Mouse (Mus musculus) spleen, adult 2 months (tissue): ENCODE results near the gene 1500009C09Rik. TPM values are rescaled to one million over a fixed set of nuclear protein-coding genes. Genes with fewer than 3 reads are reported as not detected.

Experiments
- DNase-seq, 2 experiments: peaks; one replicate each; pipeline versions ENCODE4 v3.0.0 to v3.0.0-alpha.2; 2012 to 2021; ENCODE audit warnings: low spot score in 2 of 2, low read depth in 1 of 2
- H3K27ac ChIP-seq: fragments of 200-500 bp; 2 replicates; pipeline ENCODE4 v1.5.1; 2012; ENCODE audit warnings: low read length, inconsistent platforms; ENCODE audit not compliant: insufficient read depth
- H3K27me3 ChIP-seq: fragments of 200-500 bp; 2 replicates; pipeline ENCODE4 v1.6.1; 2012; ENCODE audit warnings: mild to moderate bottlenecking, moderate library complexity, low read length, inconsistent platforms; ENCODE audit not compliant: control insufficient read depth, insufficient read depth
- H3K36me3 ChIP-seq: fragments of 200-500 bp; 2 replicates; pipeline ENCODE4 v1.6.1; 2012; ENCODE audit warnings: mild to moderate bottlenecking, low read length, inconsistent platforms; ENCODE audit not compliant: control insufficient read depth, insufficient read depth
- H3K4me1 ChIP-seq: fragments of 200-500 bp; 2 replicates; pipeline ENCODE4 v1.6.1; 2011; ENCODE audit warnings: inconsistent platforms; ENCODE audit not compliant: control insufficient read depth, insufficient read depth, insufficient read length
- H3K4me3 ChIP-seq: fragments of 200-500 bp; 2 replicates; pipeline ENCODE4 v1.5.1; 2011; ENCODE audit warnings: mild to moderate bottlenecking, inconsistent platforms; ENCODE audit not compliant: insufficient read depth, insufficient read length; ENCODE audit errors: extremely low read depth
- CTCF ChIP-seq: fragments of 200-500 bp; IDR thresholded peaks from 2 replicates; pipeline ENCODE4 v1.5.1; 2011; ENCODE audit warnings: mild to moderate bottlenecking, inconsistent platforms; ENCODE audit not compliant: insufficient read depth, insufficient read length, insufficient replicate concordance; ENCODE audit errors: extremely low read depth
- POLR2A ChIP-seq: fragments of 200-500 bp; IDR thresholded peaks from 2 replicates; pipeline ENCODE4 v1.6.1; 2011; ENCODE audit warnings: low read depth, low read length, inconsistent platforms
- WGBS: fragments of 180-500 bp; shearing (Covaris S2); methylation state at CpG from one replicate; pipeline ENCODE4 v1.1.7; 2018; 5-methylcytosine and 5-hydroxymethylcytosine counted together
- polyA plus RNA-seq: library from polyadenylated mRNA; depleted of rRNA; stranded (reverse); fragments of >200 nt; gene quantifications from 2 replicates; pipeline ENCODE4 v1.2.3, GENCODE M21; 2012; rRNA removed

1500009C09Rik gene
- 0.05 and 0.08 TPM in 2 replicates for polyA plus RNA-seq

- Histone ChIP-seq H3K27ac (no peak within 1 kb of the TSS), H3K4me3 (no peak within 1 kb of the TSS), H3K27me3 (no peaks in the 10 kb centered on the region), H3K36me3 (no peaks in the 10 kb centered on the region), H3K4me1 (no peaks in the 10 kb centered on the region; the same call in 1 of the 2 replicates)
- WGBS = 78% methylated on average over 6 of the region's 6 CpGs
- TF ChIP-seq CTCF (no peak), POLR2A (no peak)
- DNase-seq = no peak
Observed at GRCm38 (mm10) chr15:82252097-82252496, at the start of gene 1500009C09Rik. TSS of gene 1500009C09Rik (plus strand) at chr15:82252397.

DNA sequence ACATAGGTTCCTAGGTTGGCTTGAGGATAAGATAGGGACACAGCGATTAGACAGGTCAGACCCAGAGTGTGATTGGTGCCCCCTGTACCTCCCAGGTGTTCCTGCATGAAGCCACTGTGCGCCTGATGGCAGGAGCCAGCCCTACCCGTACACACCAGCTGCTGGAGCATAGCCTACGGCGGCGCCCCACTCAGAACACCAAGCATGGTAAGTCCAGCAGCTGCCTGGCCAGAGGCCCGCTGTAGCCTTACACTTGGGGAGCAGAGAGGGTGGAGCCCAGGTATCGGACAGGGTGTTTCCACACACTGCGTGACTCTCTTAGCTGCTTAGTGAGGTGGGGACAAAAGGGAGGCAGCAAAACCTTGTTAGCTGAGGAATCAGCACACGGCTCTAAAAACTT, 49.1 kb upstream of the 1500009C09Rik start:
- Histone ChIP-seq H3K4me3 (no peak overlapping the region), H3K27me3 (no peaks in the 10 kb centered on the region), H3K27ac (no peak overlapping the region), H3K36me3 (peaks cover 48% of the 10 kb centered on the region), H3K4me1 (no peaks in the 10 kb centered on the region; the same call in 1 of the 2 replicates)
- WGBS = 96% methylated on average over 10 of the region's 10 CpGs
- TF ChIP-seq CTCF (no peak), POLR2A (no peak)
- DNase-seq = no peak

GRCm38 (mm10) chr15:82203611-82204351, 48.4 kb upstream of the 1500009C09Rik start:
- H3K4me3 ChIP-seq = no peak overlapping the region

GRCm38 (mm10) chr15:82204680-82205371, 47.4 kb upstream of the 1500009C09Rik start:
- no peak for DNase-seq
- TF ChIP-seq CTCF (no peak), POLR2A (no peak)
- Histone ChIP-seq H3K4me3 (no peak overlapping the region), H3K4me1 (no peaks in the 10 kb centered on the region), H3K36me3 (peaks cover 43% of the 10 kb centered on the region), H3K27me3 (no peaks in the 10 kb centered on the region), H3K27ac (no peak overlapping the region)
- 69% methylated on average over 10 of the region's 10 CpGs for WGBS

More at GRCm38 (mm10) chr15:82203611-82204351, 48.4 kb upstream of the 1500009C09Rik start:
- no peaks in the 10 kb centered on the region for H3K27me3 ChIP-seq
- no peaks in the 10 kb centered on the region for H3K4me1 ChIP-seq
- DNase-seq = no peak
- H3K27ac ChIP-seq = no peak overlapping the region
- peaks cover 48% of the 10 kb centered on the region for H3K36me3 ChIP-seq
- TF ChIP-seq CTCF (no peak), POLR2A (no peak)
- WGBS = 90% methylated on average over 20 of the region's 20 CpGs

- WGBS = 89% methylated on average over 9 of the region's 9 CpGs
- Histone ChIP-seq H3K27me3 (0 out of 2 replicates have a peak, but pooled peaks cover 3% of the 10 kb centered on the region), H3K4me1 (no peaks in the 10 kb centered on the region; the same call in 1 of the 2 replicates), H3K36me3 (peaks cover 35% of the 10 kb centered on the region), H3K27ac (no peak overlapping the region), H3K4me3 (no peak overlapping the region)
- no peak for TF ChIP-seq CTCF
- TF ChIP-seq POLR2A = no peak
- no peak for DNase-seq
Observed at GRCm38 (mm10) chr15:82206365-82207104, 45.7 kb upstream of the 1500009C09Rik start.

DNA sequence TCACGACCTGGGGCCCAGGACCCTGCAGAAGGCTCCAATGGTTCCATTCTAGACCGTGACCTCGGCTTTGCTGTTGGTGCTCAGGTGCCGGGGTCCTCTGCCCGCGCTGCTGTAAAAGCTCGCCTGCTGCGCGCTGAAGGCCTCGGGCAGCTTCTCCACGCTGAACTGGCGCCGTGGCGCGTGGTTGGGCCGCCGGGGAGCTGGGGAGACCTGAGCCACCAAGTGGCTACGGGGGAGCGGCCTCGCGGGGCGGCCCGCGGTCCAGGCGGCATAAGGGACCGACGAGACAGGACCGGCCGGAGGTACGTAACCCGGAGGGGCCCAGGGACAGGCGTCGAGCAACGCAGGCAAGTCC, 45.1 kb upstream of the 1500009C09Rik start:
- 91% methylated on average over 34 of the region's 34 CpGs for whole genome bisulfite sequencing
- no peak overlapping the region for H3K27ac ChIP-seq
- TF ChIP-seq POLR2A (no peak), CTCF (no peak)
- DNase-seq = no peak
- H3K36me3 ChIP-seq = peaks cover 35% of the 10 kb centered on the region
- peaks cover 5% of the 10 kb centered on the region for H3K4me1 ChIP-seq
- H3K27me3 ChIP-seq = peaks cover 8% of the 10 kb centered on the region
- H3K4me3 ChIP-seq = no peak overlapping the region
